Mouse (Mus musculus): ENCODE data around the gene Vav2.

GRCm38 (mm10) chr2:27304741-27305140 lies 122.1 kb downstream of the Vav2 start:
- TF ChIP-seq POLR2A (IDR thresholded peaks at IDR 0.05; ENCODE audit: insufficient read depth, low read depth, low read length) (no peak), CTCF (IDR thresholded peaks at IDR 0.05; ENCODE audit: insufficient read depth, low read depth, low read length) (no peak)
